Mouse (Mus musculus) duodenum, adult 2 months (tissue): ENCODE data around the gene Gstm6. TPM values are rescaled to one million over a fixed set of nuclear protein-coding genes. Genes with fewer than 3 reads are reported as not detected.

ENCODE experiments used
- polyA plus RNA-seq: library from polyadenylated mRNA; depleted of rRNA; stranded (reverse); fragments of >200 nt; gene quantifications from 2 replicates; pipeline ENCODE4 v1.2.3, GENCODE M21; 2012; ENCODE audit warnings: low replicate concordance; rRNA removed

Gstm6 gene
- polyA plus RNA-seq = 33.2 and 37.8 TPM in 2 replicates

GRCm38 (mm10) chr3:107943239-107943990 is at the start of gene Gstm6:
Gene Gstm6 (minus strand): TSS chr3:107943749.

GRCm38 (mm10) chr3:107986041-107986562 is 42.6 kb upstream of the Gstm6 start, which contains the start of gene Gstm2:
Gene Gstm2 (minus strand): TSS chr3:107986453.

DNA sequence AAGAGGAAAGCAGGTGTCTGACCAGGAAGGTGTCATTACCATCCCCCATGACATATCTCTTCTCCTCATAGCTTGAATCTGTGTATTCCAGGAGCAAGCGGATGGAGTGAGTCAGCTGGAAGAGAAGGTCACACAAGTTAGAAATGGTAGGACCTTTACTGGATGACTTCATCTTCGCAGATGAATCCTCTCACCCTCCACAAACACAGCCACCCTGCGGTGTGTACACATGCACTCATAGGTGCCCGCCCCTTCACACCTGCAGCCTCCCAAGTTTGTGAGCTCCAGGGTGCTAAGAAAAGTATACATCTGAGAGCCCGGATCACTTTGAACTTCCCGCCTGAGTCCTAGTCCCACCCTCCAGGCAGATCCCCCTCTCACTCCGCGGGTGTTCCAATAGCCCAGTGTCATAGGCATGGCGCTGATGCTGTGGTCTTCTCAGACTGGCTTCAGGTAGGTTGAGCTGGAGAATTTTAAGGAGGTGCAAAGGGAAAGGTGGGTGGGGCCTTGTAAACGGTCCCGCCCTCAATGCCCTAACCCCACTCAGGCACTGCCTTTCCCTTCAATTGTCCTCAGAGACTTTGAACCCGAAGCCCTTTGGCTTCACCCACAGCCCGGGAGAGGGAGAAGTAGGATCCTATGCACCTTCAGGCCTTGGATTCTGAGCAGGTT is 25.3 kb upstream of the Gstm6 start, which contains the start of gene Gstm3:
Gstm3 (minus strand) TSS at position 560 of the 672 bp plus-strand sequence.

GRCm38 (mm10) chr3:107931670-107932069 is 11.9 kb downstream of the Gstm6 start, which contains the start of gene Gstm7:
Gene Gstm7 (minus strand): TSS chr3:107931817.

GRCm38 (mm10) chr3:107895720-107896569 is 47.6 kb downstream of the Gstm6 start, which contains the start of gene Gstm5:
Gene Gstm5 (plus strand): TSS chr3:107895821.

Other genes with a start within 250 kb of the Gstm6 start
- 24.5 and 38.6 TPM in 2 replicates for gene Ahcyl1, start 247.2 kb downstream of the Gstm6 start, polyA plus RNA-seq
- gene Csf1, start 183.3 kb downstream of the Gstm6 start, polyA plus RNA-seq = 8.5 and 8.9 TPM in 2 replicates
- gene Eps8l3, start 66.5 kb downstream of the Gstm6 start, polyA plus RNA-seq = 122 and 277 TPM in 2 replicates
- gene Gstm5, start 47.9 kb downstream of the Gstm6 start, polyA plus RNA-seq = 7.9 and 10.3 TPM in 2 replicates
- gene Gstm7, start 11.9 kb downstream of the Gstm6 start, polyA plus RNA-seq = 21.0 and 35.6 TPM in 2 replicates
- 1,815 and 2,207 TPM in 2 replicates for gene Gstm3, start 25.5 kb upstream of the Gstm6 start, polyA plus RNA-seq
- gene Gstm2, start 42.7 kb upstream of the Gstm6 start, polyA plus RNA-seq = 58.5 and 81.9 TPM in 2 replicates
- 1,678 and 2,863 TPM in 2 replicates for gene Gstm1, start 74.2 kb upstream of the Gstm6 start, polyA plus RNA-seq
- gene Gstm4, start 101.1 kb upstream of the Gstm6 start, polyA plus RNA-seq = 37.9 and 55.2 TPM in 2 replicates
- 98.1 and 166 TPM in 2 replicates for gene Ampd2, start 142.9 kb upstream of the Gstm6 start, polyA plus RNA-seq
- gene Gnat2, start 149.0 kb upstream of the Gstm6 start, polyA plus RNA-seq = 0.33 and 0.88 TPM in 2 replicates
- 6.3 and 6.4 TPM in 2 replicates for gene Gnai3, start 202.4 kb upstream of the Gstm6 start, polyA plus RNA-seq
- gene Gpr61, start 211.1 kb upstream of the Gstm6 start, polyA plus RNA-seq = not detected in 2 replicates
- 12.4 and 17.7 TPM in 2 replicates for gene Amigo1, start 242.6 kb upstream of the Gstm6 start, polyA plus RNA-seq